Mouse (Mus musculus) cortical plate, adult 2 months (tissue): Measurements from ENCODE around the gene Eefsec.

Experiments used
- CTCF ChIP-seq: fragments of 200-500 bp; IDR thresholded peaks from 2 replicates; pipeline ENCODE4 v1.5.1; 2011; ENCODE audit warnings: mild to moderate bottlenecking, control low read depth, low read length; ENCODE audit not compliant: insufficient read depth; ENCODE audit errors: extremely low read depth
- POLR2A ChIP-seq: fragments of 200-500 bp; IDR thresholded peaks from 2 replicates; pipeline ENCODE4 v1.6.1; 2011; ENCODE audit warnings: mild to moderate bottlenecking, low read length, control low read depth; ENCODE audit not compliant: insufficient read depth; ENCODE audit errors: extremely low read depth

DNA sequence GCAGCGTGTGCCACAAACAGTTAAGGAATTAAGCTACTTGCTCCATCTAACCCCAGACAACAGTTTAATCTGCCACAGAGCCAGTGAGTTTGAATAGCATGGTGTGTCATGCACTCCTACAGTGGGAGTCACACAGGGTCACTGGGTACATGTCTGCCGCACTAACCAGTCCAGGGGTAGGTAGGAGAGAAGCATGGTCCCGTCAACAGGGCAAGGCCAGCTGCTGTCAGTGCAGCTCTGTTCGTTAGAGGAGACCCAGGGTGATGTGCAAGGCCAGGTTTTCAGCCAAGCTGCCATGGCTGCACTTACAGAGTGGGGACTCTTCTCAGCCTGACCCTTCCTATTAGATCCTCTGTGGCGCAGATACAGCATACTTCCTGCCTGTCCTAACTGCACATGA lies 125.1 kb downstream of the Eefsec start:
- no peak for TF ChIP-seq CTCF
- TF ChIP-seq POLR2A = no peak
